Mouse (Mus musculus) stomach, embryonic 15.5 days (tissue): Measurements from ENCODE around the gene Nol10. TPM values are rescaled to one million over a fixed set of nuclear protein-coding genes. Genes with fewer than 3 reads are reported as not detected.
"Not testable (repeated sequence)": the region's sequence is repeated elsewhere in the genome, so short reads cannot be mapped to it uniquely, and the experiment has no call there.

ENCODE experiments used
- ATAC-seq: fragments of 200-750 bp; cut with Nextera tagmentation; 2 replicates; pipeline ENCODE4 v1.8.0; 2017; ENCODE audit warnings: low read depth, moderate number of reproducible peaks, moderate TSS enrichment; ENCODE audit not compliant: insufficient read depth, low FRiP score
- H3K27ac ChIP-seq: fragments of 300-500 bp; sonication (generic); 2 replicates; pipeline ENCODE4 v1.5.1; 2015; ENCODE audit warnings: mild to moderate bottlenecking, inconsistent platforms
- H3K27me3 ChIP-seq: fragments of 300-500 bp; sonication (generic); replicated peaks from 2 replicates; pipeline ENCODE4 v1.6.1; 2015; ENCODE audit warnings: inconsistent platforms
- H3K36me3 ChIP-seq: fragments of 300-500 bp; sonication (generic); 2 replicates; pipeline ENCODE4 v1.6.1; 2015; ENCODE audit warnings: inconsistent platforms
- H3K4me1 ChIP-seq: fragments of 300-500 bp; sonication (generic); 2 replicates; pipeline ENCODE4 v1.6.1; 2015; ENCODE audit warnings: inconsistent platforms
- H3K4me2 ChIP-seq: fragments of 300-500 bp; sonication (generic); 2 replicates; pipeline ENCODE4 v1.6.1; 2015; ENCODE audit warnings: mild to moderate bottlenecking, inconsistent platforms
- H3K4me3 ChIP-seq: fragments of 300-500 bp; sonication (generic); replicated peaks from 2 replicates; pipeline ENCODE4 v1.5.1; 2015; ENCODE audit warnings: inconsistent platforms
- H3K9ac ChIP-seq: fragments of 300-500 bp; sonication (generic); 2 replicates; pipeline ENCODE4 v1.6.1; 2015; ENCODE audit warnings: inconsistent platforms
- H3K9me3 ChIP-seq: fragments of 300-500 bp; sonication (generic); 2 replicates; pipeline ENCODE4 v1.6.1; 2016; ENCODE audit warnings: inconsistent platforms
- WGBS: fragments of 180-500 bp; shearing (Covaris S2); methylation state at CpG from one replicate; pipeline ENCODE4 v1.1.7; 2015; 5-methylcytosine and 5-hydroxymethylcytosine counted together
- polyA plus RNA-seq: library from polyadenylated mRNA; unstranded; fragments of >200 nt; fragmentation: Nextera tagmentation; extraction: Ambion mirVana; gene quantifications from 2 replicates; pipeline ENCODE4 v1.2.1, GENCODE M21; 2015

The Nol10 gene
- polyA plus RNA-seq, 1 experiment from 2014 or later, result 17.8 TPM

- Histone ChIP-seq H3K4me3 (no peak overlapping the region), H3K27me3 (no peaks in the 10 kb centered on the region), H3K27ac (no peak overlapping the region), H3K9me3 (no peaks in the 10 kb centered on the region), H3K4me2 (no peak overlapping the region), H3K9ac (no peak overlapping the region), H3K36me3 (no peaks in the 10 kb centered on the region), H3K4me1 (no peaks in the 10 kb centered on the region)
- 80% methylated on average over 4 of the region's 4 CpGs for WGBS
- ATAC-seq, result no peak
Observed at GRCm38 (mm10) chr12:17449661-17450091, 101.4 kb downstream of the Nol10 start.

GRCm38 (mm10) chr12:17450503-17450902 lies 102.2 kb downstream of the Nol10 start:
- no peak for ATAC-seq
- no peak overlapping the region for H3K4me3 ChIP-seq
- no peaks in the 10 kb centered on the region for H3K27me3 ChIP-seq
- H3K27ac ChIP-seq, result no peak overlapping the region
- no peaks in the 10 kb centered on the region for H3K9me3 ChIP-seq
- H3K4me2 ChIP-seq, result no peak overlapping the region
- 73% methylated on average over 4 of the region's 4 CpGs for WGBS
- H3K9ac ChIP-seq, result no peak overlapping the region
- H3K36me3 ChIP-seq, result no peaks in the 10 kb centered on the region
- no peaks in the 10 kb centered on the region for H3K4me1 ChIP-seq

- Histone ChIP-seq H3K27me3 (no peaks in the 10 kb centered on the region), H3K36me3 (no peaks in the 10 kb centered on the region), H3K9me3 (no peaks in the 10 kb centered on the region), H3K9ac (no peak overlapping the region), H3K27ac (no peak overlapping the region), H3K4me3 (no peak overlapping the region), H3K4me2 (no peak overlapping the region), H3K4me1 (no peaks in the 10 kb centered on the region)
- ATAC-seq, result no peak
- 69% methylated on average over 4 of the region's 4 CpGs for WGBS
Observed at GRCm38 (mm10) chr12:17450908-17451307, 102.7 kb downstream of the Nol10 start.

GRCm38 (mm10) chr12:17452273-17452672 lies 104.0 kb downstream of the Nol10 start:
- no peaks in the 10 kb centered on the region for H3K9me3 ChIP-seq
- no peak overlapping the region for H3K9ac ChIP-seq
- H3K27ac ChIP-seq, result no peak overlapping the region
- no peaks in the 10 kb centered on the region for H3K4me1 ChIP-seq
- WGBS, result 62% methylated on average over 1 of the region's 1 CpGs
- no peak for ATAC-seq
- H3K4me2 ChIP-seq, result no peak overlapping the region
- no peaks in the 10 kb centered on the region for H3K36me3 ChIP-seq
- H3K27me3 ChIP-seq, result no peaks in the 10 kb centered on the region
- H3K4me3 ChIP-seq, result no peak overlapping the region

DNA sequence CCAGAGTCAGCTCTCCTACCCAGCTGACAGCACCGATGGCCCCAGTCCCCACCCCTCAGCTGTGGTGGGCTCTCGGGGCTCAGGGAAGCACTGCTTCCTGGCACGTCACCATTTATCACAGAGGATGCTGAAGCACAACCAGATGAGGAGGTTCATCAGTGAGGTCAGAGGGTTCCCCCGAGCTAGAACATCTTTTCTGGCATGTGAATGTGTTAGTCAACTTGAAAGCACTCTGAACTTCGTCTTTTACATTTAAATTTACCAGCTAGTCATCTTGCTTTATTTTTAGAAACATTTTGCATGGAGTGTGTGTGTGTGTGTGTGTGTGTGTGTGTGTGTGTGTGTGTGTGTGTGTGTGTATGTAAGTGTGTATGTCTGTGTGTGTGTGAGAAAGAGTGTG lies 105.7 kb downstream of the Nol10 start:
- Histone ChIP-seq H3K4me2 (no peak overlapping the region), H3K27ac (no peak overlapping the region), H3K4me3 (no peak overlapping the region), H3K36me3 (no peaks in the 10 kb centered on the region), H3K9me3 (no peaks in the 10 kb centered on the region), H3K9ac (no peak overlapping the region), H3K4me1 (no peaks in the 10 kb centered on the region), H3K27me3 (no peaks in the 10 kb centered on the region)
- WGBS, result 48% methylated on average over 5 of the region's 5 CpGs
- no peak for ATAC-seq

DNA sequence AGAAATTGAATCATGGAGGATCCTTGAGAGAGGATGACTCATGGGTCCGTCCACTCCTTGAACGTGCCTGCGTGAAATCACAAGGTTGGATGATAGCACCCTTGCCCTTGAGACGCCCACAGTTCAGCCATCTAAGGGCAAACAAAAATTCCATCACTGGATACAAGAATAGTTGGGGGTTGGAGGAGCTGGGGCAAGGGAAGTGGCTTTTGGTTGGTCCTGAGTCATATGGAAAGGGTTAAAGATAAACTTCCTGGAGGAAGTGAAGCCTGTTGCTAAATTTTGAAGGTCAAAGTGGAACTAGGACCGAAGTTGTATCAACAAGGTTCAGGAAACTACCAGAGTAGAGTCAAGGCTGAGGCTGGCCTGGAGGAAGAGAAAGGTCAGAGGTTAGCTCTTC lies 106.8 kb downstream of the Nol10 start:
- Histone ChIP-seq H3K27ac (no peak overlapping the region), H3K4me3 (no peak overlapping the region), H3K27me3 (no peaks in the 10 kb centered on the region), H3K9me3 (no peaks in the 10 kb centered on the region), H3K9ac (no peak overlapping the region), H3K4me2 (no peak overlapping the region), H3K4me1 (no peaks in the 10 kb centered on the region), H3K36me3 (no peaks in the 10 kb centered on the region)
- 70% methylated on average over 5 of the region's 5 CpGs for WGBS
- ATAC-seq, result no peak

DNA sequence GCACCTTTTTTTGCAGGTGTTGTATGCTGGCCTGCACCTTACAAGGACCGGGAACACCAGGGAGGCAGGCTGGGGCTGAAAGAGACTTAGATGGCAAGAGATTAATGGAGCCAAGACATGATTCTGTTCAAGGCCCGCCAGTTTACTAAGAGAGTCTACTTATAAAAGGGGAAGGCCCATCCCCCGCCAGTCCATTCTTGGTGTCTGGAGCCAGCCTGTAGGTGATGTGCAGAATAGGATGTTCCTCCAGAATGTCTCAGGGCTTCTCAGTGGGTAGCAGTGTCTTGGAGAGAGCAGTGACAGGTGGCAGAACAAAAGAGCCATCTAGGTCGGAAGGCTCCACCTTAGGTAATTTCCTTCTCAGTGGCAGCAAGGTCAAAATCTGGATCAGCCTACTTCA lies 111.0 kb downstream of the Nol10 start:
- not testable (repeated sequence) for H3K27ac ChIP-seq, H3K27me3 ChIP-seq, H3K36me3 ChIP-seq, H3K4me3 ChIP-seq, H3K4me1 ChIP-seq, H3K4me2 ChIP-seq, ATAC-seq, H3K9ac ChIP-seq, H3K9me3 ChIP-seq
- 89% methylated on average over 4 of the region's 4 CpGs for WGBS

DNA sequence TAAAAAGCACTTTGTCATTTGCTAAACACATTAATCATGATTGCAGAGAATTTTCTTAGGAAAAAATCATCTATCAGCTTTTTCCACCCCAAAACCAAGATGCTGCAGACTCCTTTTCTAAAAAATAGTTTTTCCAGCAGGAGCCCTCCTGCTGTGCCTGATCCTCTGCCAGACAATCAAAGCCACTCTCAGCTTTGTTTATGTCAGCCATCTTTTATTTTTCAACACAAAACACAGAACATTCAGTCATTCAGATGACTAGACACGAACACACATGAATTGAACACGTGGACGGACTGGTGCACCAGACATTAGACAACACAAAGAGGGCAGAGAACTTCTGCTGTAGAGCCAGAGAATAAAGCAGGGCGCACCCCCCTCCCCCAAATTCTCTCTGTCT lies 115.4 kb downstream of the Nol10 start:
- no peak for ATAC-seq
- H3K9ac ChIP-seq, result no peak overlapping the region
- 88% methylated on average over 4 of the region's 4 CpGs for WGBS
- no peaks in the 10 kb centered on the region for H3K27me3 ChIP-seq
- H3K4me2 ChIP-seq, result no peak overlapping the region
- H3K27ac ChIP-seq, result no peak overlapping the region
- H3K4me3 ChIP-seq, result no peak overlapping the region
- no peaks in the 10 kb centered on the region for H3K9me3 ChIP-seq
- no peaks in the 10 kb centered on the region for H3K36me3 ChIP-seq
- H3K4me1 ChIP-seq, result no peaks in the 10 kb centered on the region

GRCm38 (mm10) chr12:17464550-17464949 lies 116.3 kb downstream of the Nol10 start:
- not testable (repeated sequence) for H3K9ac ChIP-seq, H3K36me3 ChIP-seq, H3K27ac ChIP-seq, H3K4me1 ChIP-seq, H3K27me3 ChIP-seq, H3K4me2 ChIP-seq, ATAC-seq, H3K4me3 ChIP-seq, H3K9me3 ChIP-seq
- WGBS, result 87% methylated on average over 5 of the region's 5 CpGs

DNA sequence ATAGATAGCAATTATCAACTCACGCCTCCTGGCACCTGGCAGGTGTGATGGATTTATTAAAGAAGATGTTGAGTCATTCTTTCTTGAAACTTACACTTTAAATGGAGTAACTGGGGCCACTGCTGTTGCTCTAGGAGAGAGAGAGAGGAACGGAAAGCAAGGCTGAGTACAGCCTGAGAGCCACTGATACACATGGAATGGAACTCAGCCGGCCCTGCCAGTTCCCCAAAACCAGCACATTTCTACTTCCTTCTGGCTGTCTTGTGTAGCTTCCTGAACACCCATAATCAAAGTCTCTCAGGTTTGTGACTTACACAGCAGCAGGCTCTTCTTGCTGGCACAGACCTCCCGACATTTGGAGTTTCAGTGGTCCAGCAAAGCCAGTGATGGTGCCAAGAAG lies 118.5 kb downstream of the Nol10 start:
- ATAC-seq, result no peak
- no peaks in the 10 kb centered on the region for H3K4me1 ChIP-seq
- 76% methylated on average over 4 of the region's 4 CpGs for WGBS

GRCm38 (mm10) chr12:17468359-17468758 lies 120.1 kb downstream of the Nol10 start:
- Histone ChIP-seq H3K4me2 (no peak overlapping the region), H3K9me3 (no peaks in the 10 kb centered on the region), H3K36me3 (no peaks in the 10 kb centered on the region), H3K27me3 (no peaks in the 10 kb centered on the region), H3K4me1 (no peaks in the 10 kb centered on the region), H3K4me3 (no peak overlapping the region), H3K9ac (no peak overlapping the region), H3K27ac (no peak overlapping the region)
- peak; percentile 56; the same call in 1 of the 2 replicates for ATAC-seq
- 35% methylated on average over 3 of the region's 3 CpGs for WGBS

More for the DNA sequence above, 118.5 kb downstream of the Nol10 start:
- Histone ChIP-seq H3K9ac (no peak overlapping the region), H3K27me3 (no peaks in the 10 kb centered on the region), H3K36me3 (no peaks in the 10 kb centered on the region), H3K27ac (no peak overlapping the region), H3K4me3 (no peak overlapping the region), H3K4me2 (no peak overlapping the region), H3K9me3 (no peaks in the 10 kb centered on the region)

- 77% methylated on average over 7 of the region's 7 CpGs for WGBS
Observed at GRCm38 (mm10) chr12:17469869-17470268, 121.6 kb downstream of the Nol10 start.

DNA sequence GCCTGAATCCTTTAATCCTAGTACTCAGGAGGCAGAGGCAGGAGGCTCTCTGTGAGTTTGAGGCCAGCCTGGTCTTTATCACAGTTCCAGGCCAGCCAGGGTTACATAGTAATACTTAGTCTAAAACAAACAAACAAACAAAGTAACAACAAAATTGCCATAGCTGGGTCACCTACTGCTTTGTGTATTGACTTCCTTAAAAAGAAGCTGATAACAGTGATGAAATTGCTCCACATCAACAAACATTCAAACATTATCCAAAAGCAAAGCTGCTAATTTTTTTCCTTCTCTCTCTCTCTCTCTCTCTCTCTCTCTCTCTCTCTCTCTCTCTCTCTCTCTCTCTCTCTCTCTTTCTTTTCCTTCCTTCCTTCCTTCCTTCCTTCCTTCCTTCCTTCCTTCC lies 122.3 kb downstream of the Nol10 start:
- H3K9me3 ChIP-seq, H3K36me3 ChIP-seq, H3K27me3 ChIP-seq, H3K27ac ChIP-seq, H3K9ac ChIP-seq, H3K4me3 ChIP-seq, H3K4me2 ChIP-seq, H3K4me1 ChIP-seq, ATAC-seq: not testable (repeated sequence)

More at GRCm38 (mm10) chr12:17469869-17470268, 121.6 kb downstream of the Nol10 start:
- no peak; the same call in 1 of the 2 replicates for ATAC-seq
- H3K9ac ChIP-seq, result no peak overlapping the region
- H3K27ac ChIP-seq, result no peak overlapping the region
- H3K36me3 ChIP-seq, result no peaks in the 10 kb centered on the region
- no peaks in the 10 kb centered on the region for H3K4me1 ChIP-seq
- H3K27me3 ChIP-seq, result no peaks in the 10 kb centered on the region
- H3K4me3 ChIP-seq, result no peak overlapping the region
- H3K9me3 ChIP-seq, result no peaks in the 10 kb centered on the region
- no peak overlapping the region for H3K4me2 ChIP-seq
